Mouse (Mus musculus): ENCODE results near the gene Lrig2.

Gene Lrig2

DNA sequence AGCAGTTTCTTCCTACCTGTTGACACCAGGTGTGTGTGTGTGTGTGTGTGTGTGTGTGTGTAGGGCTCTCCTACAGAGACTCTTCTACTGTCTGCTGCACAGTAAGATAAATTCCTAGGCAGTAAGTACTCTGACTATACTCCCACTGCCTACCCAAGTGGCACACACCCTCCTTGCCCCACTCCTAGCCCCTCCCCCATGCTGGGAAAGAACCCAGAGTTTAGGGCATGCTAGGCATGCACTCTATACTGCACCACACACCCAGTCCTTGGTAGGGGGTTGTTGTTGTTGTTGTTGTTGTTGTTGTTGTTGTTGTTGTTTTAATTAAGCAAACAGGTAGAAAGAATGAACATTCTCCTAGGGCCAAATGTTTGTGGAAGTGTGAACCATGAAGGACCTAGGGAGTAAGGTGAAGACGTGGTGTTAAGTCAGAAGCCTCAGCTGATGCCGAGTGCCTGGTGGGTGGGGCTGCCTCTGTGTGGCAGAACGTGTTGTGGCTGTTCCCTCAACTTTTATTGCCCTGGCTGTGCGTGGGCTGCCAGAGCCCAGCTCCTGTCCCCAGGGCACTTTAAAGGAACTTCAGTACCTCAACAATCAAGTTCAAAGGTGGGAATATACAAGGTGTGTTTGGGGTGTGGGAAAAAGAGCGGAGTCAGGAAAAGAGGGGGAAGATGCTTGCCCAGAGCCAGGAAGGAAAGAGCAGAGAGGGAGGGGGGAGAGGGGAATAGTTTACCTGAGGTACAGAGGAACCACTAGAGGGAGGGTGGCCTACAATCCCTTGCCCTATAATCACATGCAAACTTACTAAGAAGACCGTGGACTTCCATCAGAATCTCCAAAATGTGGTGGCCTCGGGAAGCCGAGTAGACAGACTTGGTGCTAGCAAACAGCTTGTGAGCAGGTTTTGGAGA lies 152.2 kb downstream of the Lrig2 start:
- DNase-seq, result peak; percentile 15

DNA sequence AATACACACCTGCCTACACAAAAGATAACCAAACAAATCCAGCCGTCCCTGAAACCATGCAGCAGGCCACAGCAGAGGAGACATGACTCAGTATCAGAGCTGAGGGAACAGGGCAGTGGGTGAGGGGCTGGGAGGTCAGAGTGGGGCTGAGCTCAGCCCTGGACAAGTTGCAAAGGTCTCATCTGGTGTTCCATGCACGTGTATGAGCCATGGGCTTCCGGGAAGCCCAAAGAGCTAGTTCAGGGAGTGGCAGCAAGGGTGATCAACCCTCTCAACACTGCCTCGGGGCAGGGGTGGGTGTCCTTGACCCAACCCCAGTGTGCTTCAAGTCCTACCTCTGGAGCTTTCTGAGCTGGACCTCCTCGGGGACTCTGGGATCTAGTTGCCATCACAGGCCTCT lies 153.0 kb downstream of the Lrig2 start:
- DNase-seq, result no peak

DNA sequence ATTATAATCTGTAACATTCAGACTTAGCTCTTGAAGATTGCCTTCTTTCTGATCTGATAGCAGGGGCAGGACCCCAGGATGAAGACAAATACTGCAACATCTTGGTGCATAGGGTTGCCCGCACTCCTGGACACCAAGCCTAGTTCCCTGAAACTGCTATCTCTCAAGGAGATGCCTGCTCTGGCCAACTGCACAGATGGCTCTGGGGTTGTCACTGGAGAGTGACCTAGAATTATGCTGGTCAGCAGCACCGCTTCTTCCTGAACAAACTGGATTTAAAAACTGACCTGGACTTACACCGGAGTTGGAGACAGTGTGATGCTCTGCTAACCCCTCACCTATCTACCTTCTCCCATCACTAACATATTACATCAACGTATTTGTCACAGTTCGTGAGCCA lies 155.6 kb downstream of the Lrig2 start:
- DNase-seq, result no peak

DNA sequence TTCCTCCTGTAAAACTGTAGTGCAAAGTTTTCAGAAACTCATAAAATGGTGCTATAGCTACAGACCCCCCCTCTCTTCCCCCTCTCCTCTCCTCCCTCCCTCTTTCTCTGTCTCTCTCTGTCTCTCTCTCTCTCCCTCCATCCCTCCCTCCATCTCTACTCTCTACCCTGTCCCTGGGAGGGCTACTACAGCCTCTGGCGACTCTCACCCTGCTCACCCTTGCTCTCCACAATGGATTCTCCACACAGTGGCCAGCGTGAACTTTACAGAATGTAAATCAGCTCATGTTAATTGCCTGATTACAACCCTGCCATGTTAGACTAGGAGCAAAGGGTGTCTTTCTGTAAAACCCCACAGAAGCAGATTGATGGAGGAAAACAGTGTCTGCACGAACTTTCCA lies 157.8 kb downstream of the Lrig2 start:
- no peak for DNase-seq

DNA sequence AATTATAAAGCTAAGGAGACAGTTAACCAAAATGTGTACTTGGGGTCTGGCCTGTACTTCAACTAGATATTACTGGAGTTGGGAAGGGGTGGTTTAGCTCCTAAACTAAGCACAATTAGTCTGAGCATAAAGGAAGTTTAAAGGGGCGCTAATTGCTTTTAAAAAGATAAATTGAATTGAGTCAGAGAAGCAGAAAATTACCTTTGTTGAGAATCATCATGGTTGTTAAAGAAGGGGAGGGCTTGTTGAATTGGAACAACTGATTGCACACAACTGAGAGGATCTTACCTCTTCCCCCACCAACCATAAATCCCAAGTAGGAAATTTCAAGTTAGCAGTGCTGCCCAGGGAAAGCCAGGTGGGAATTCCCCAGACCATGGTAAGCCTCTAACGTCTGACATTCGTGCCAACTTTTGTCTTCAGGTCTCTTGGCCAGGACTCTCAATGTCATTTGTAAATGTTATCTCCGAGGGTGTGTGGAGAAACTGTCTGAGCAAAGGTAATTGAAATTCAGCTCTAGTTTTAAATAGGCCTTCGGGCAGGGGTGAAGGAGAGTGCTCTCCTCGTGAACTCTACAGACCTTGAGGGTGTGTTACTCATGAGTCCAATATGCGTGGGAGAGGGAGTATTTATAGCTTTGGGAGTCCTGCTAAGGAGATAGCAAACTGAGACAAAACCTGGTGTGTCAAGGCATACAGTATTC lies 159.2 kb downstream of the Lrig2 start:
- no peak for DNase-seq

DNA sequence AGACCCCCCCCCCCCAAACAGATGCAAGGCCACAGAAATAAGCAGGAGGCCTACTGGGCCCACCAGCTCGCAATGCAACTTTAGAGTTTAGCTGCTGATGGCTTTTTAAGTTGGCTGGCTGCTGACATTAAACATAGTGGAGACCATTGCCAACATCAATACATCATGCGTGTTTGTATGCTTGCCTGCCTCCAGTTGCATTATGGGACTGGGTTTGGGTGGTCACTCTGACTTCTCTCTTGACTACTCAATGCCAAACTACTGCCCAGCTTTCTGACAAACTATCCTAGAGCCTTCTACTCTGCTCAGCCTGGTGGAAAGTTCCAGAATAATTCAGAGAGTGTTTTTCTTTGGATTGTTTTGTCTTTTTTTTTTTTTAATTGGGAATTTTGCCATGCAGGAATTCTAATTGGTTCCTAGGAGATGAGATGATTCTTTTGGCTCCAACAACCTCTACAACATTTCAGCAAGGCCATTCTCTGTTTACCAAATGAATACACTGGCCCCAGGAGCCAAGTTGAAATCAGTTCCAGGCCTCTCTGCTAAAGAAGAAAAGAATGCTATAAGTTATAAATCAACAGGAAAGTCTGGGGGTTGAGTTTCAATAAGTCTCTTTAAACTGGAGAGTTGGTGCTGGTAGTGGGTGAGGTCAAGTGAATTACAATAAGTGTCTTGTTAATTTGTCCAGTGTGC lies 161.3 kb downstream of the Lrig2 start:
- DNase-seq, result no peak

DNA sequence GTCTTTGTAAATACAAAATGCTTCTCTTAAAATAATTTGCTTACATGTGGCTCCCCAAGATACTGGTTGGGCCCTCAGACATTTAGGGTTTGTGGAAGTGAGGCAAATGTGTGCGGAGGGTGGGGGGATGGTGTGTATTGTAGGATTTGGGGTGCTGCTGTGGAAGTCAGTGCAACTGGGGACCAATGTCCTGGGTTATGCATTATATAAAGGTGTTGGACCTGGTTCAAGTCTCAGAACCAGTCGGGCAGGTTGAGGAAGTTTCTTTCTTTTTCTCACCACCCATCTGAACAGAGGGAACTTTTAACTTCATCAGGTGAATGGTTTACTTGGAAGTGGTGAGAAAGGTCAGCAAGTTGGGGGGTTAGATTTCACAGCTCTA lies 161.9 kb downstream of the Lrig2 start:
- peak; percentile 58 for DNase-seq

DNA sequence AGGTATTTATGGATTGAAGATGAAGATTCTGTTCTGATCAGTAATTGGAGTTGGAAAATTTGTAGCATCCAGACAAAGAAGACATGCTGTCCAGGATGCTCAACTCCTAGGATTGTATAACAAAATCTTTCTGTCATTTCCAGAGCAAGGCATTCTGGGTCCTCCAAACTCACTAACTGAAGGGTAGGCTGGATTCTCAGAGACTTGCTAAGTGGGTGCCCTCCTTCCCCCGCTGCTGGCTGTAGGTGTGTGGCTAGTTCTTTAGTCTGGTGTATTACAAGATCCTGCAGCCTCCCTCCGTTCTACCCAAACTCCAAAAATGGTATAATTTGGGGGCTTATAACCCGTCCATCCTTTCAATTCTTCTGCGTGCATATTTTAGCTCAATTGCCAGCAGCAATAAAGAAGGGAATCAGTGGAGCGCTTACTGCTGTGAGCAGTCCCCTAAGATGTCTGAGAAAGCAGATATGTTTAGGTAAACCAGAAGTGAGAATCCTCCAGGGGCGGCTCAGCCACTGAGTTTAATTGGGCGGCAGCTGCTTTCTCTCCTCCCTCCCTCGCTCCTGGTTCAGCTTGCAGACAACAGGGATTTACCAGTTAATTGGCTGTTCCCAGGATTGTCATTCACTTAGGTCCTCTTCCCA lies 162.4 kb downstream of the Lrig2 start:
- no peak for DNase-seq

Data from kidney, adult 18-20 months (tissue).